Mouse (Mus musculus): ENCODE results near the gene Lif. TPM values are rescaled to one million over a fixed set of nuclear protein-coding genes. Genes with fewer than 3 reads are reported as not detected.

Lif gene
- polyA plus RNA-seq, 1 experiment = 0.11 TPM

DNA sequence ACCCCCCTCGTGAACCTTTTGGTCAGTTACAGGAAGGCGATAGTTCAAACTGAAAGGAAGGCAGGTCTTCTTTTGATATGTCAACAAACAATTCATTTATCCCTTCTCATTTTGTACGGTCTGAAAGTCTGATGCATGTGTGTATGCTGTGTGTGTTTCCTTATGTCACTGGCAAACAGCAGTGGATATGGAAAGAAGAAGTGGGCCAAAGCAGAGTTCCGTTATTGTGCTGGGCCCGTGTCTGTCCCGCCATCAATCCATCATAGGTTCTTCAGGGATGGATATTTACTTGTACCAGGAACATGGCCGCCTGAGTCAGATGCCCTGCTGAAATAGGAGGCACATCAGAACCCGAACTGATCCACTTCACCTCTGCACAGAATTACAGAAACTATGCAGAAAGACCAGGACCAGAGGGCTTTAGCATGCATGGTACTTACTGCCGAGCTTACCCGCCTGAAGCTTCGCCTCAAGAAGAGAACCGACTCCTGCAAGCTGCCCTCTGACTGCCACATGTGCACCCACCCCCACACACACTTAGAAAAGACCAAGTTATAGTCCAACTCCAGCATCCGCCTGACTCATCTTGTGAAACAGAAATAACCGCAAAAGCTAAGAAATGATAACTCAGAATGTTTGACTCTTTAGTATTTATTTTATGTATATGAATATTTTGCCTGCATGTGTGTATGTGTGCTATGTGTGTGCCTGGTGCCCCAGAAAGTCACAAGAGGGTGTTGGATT is 62.0 kb downstream of the Lif start:
- TF ChIP-seq POLR2A (IDR thresholded peaks at IDR 0.05; ENCODE audit: borderline replicate concordance, extremely low read depth, insufficient read depth, insufficient read length, poor library complexity, severe bottlenecking) = no peak
- TF ChIP-seq CTCF (IDR thresholded peaks at IDR 0.05; ENCODE audit: borderline replicate concordance, extremely low read depth, insufficient read depth, insufficient read length) = no peak
- no peak for DNase-seq (ENCODE audit: low read depth)

DNA sequence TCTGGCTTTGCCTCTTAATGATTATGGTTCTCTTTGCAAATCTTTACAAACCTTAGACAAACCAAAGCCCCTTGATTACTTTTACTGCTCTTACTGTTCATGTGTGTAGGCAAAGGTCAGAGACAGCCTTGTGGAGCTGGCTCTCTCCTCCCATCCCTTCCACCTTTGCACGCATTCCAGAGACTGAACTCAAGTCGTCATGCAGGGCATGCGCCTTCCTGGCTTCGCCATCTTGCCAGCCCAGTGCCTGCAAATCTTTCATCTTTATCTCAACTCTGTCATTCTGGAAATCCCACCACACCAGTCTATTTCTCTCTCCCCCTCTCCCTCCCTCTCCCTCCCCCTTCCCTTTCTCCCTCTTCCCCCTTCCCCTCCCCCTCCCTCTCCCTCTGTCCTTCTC is 63.5 kb downstream of the Lif start:
- TF ChIP-seq CTCF (IDR thresholded peaks at IDR 0.05; ENCODE audit: borderline replicate concordance, extremely low read depth, insufficient read depth, insufficient read length) (no peak), POLR2A (IDR thresholded peaks at IDR 0.05; ENCODE audit: borderline replicate concordance, extremely low read depth, insufficient read depth, insufficient read length, poor library complexity, severe bottlenecking) (no peak)
- DNase-seq (ENCODE audit: low read depth) = no peak

Other genes starting within 250 kb of the Lif start
- 0.05 TPM in 1 of 2 replicates, not detected in the other for gene Sec14l4, start 226.1 kb upstream of the Lif start, polyA plus RNA-seq (2012; rRNA removed)
- gene Sec14l3, start 192.7 kb upstream of the Lif start, polyA plus RNA-seq (2012; rRNA removed) = 0.23 and 0.29 TPM in 2 replicates
- gene Mtfp1, start 162.1 kb upstream of the Lif start, polyA plus RNA-seq (2012; rRNA removed) = 5.7 and 5.9 TPM in 2 replicates
- 4.1 and 5.9 TPM in 2 replicates for gene Sec14l2, start 134.1 kb upstream of the Lif start, polyA plus RNA-seq (2012; rRNA removed)
- 60.4 and 66.1 TPM in 2 replicates for gene Rnf215, start 122.4 kb upstream of the Lif start, polyA plus RNA-seq (2012; rRNA removed)
- gene Ccdc157, start 97.3 kb upstream of the Lif start, polyA plus RNA-seq (2012; rRNA removed) = 13.2 and 15.1 TPM in 2 replicates
- gene Sf3a1, start 97.2 kb upstream of the Lif start, polyA plus RNA-seq (2012; rRNA removed) = 70.4 and 84.0 TPM in 2 replicates
- 41.6 and 54.6 TPM in 2 replicates for gene Tbc1d10a, start 70.8 kb upstream of the Lif start, polyA plus RNA-seq (2012; rRNA removed)
- gene Castor1, start 39.3 kb upstream of the Lif start, polyA plus RNA-seq (2012; rRNA removed) = 1.9 and 2.7 TPM in 2 replicates
- 0.04 and 0.05 TPM in 2 replicates for gene Osm, start 21.1 kb upstream of the Lif start, polyA plus RNA-seq (2012; rRNA removed)
- 0.08 and 0.10 TPM in 2 replicates for gene Hormad2, start 183.5 kb downstream of the Lif start, polyA plus RNA-seq (2012; rRNA removed)

Measured in brain, embryonic 14.5 days (tissue).